Mouse (Mus musculus): ENCODE data around the gene Pgap2. TPM values are rescaled to one million over a fixed set of nuclear protein-coding genes. Genes with fewer than 3 reads are reported as not detected.

Gene Pgap2
- polyA plus RNA-seq, 1 experiment: 304 TPM

- H3K27me3 ChIP-seq (ENCODE audit: control insufficient read depth, insufficient read depth, low read length): no peaks in the 10 kb centered on the region
- no peak overlapping the region; the same call in 1 of the 2 replicates for H3K27ac ChIP-seq (ENCODE audit: control insufficient read depth, insufficient read depth, low read depth, low read length)
- TF ChIP-seq POLR2A (IDR thresholded peaks at IDR 0.05; ENCODE audit: control insufficient read depth, low read depth, low read length): no peak
- TF ChIP-seq CTCF (IDR thresholded peaks at IDR 0.05; ENCODE audit: control insufficient read depth, insufficient read depth, insufficient replicate concordance, low read depth, low read length): no peak
- H3K4me3 ChIP-seq (ENCODE audit: control insufficient read depth, low read depth, low read length): peak overlapping the region; percentile 79
- H3K36me3 ChIP-seq (ENCODE audit: control insufficient read depth, insufficient read depth, low read length): no peaks in the 10 kb centered on the region
- H3K4me1 ChIP-seq (ENCODE audit: control insufficient read depth, insufficient read depth, low read length): peaks cover 26% of the 10 kb centered on the region
Measured at GRCm38 (mm10) chr7:102248691-102249404, 38.8 kb downstream of the Pgap2 start.

GRCm38 (mm10) chr7:102249531-102249895 lies 39.5 kb downstream of the Pgap2 start:
- Histone ChIP-seq H3K27ac (ENCODE audit: control insufficient read depth, insufficient read depth, low read depth, low read length) (peak overlapping the region; percentile 21; the same call in 1 of the 2 replicates), H3K27me3 (ENCODE audit: control insufficient read depth, insufficient read depth, low read length) (no peaks in the 10 kb centered on the region), H3K4me1 (ENCODE audit: control insufficient read depth, insufficient read depth, low read length) (peaks cover 22% of the 10 kb centered on the region), H3K4me3 (ENCODE audit: control insufficient read depth, low read depth, low read length) (peak overlapping the region; percentile 79), H3K36me3 (ENCODE audit: control insufficient read depth, insufficient read depth, low read length) (no peaks in the 10 kb centered on the region)
- TF ChIP-seq CTCF (IDR thresholded peaks at IDR 0.05; ENCODE audit: control insufficient read depth, insufficient read depth, insufficient replicate concordance, low read depth, low read length) (no peak), POLR2A (IDR thresholded peaks at IDR 0.05; ENCODE audit: control insufficient read depth, low read depth, low read length) (no peak)

DNA sequence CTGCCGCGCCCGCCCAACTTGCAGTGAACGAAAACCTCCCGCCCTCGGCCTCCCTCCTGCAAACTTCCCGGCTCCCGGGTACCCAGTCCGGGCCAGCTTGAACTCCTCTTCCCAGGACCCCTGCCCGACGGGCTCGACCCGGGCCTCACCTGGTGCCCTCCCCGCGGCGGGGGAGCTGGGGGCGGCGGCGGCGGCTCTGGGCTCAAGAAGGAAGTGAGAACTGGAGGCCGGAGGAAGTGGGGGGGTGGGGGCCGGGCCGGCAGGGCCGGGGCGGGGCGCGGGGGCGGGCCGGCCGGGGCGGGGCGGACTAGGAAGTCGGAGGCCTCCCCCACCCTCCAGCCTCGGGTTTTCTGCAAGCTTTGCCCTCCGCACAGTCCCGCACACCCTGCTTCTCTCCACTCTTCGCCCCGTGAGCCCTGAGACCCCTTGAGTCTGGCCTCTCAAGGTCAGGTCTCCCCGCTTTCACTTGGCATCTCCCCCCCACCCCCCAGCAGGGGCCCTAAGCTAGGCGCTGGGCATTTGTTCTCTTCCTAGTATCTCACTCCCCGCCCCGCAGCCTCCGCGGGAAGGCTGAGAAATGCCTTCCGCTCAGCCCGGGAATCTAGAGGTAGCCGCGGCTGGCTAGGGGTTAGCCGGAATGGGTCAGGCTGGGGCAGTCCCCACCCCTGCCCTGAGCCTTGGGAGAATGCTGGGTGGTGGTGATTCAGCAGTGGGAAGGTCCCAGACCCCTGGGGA lies 40.1 kb downstream of the Pgap2 start:
- Histone ChIP-seq H3K4me1 (ENCODE audit: control insufficient read depth, insufficient read depth, low read length) (peaks cover 22% of the 10 kb centered on the region), H3K36me3 (ENCODE audit: control insufficient read depth, insufficient read depth, low read length) (no peaks in the 10 kb centered on the region), H3K27ac (ENCODE audit: control insufficient read depth, insufficient read depth, low read depth, low read length) (peak overlapping the region; percentile 81), H3K4me3 (ENCODE audit: control insufficient read depth, low read depth, low read length) (peak overlapping the region; percentile 82), H3K27me3 (ENCODE audit: control insufficient read depth, insufficient read depth, low read length) (no peaks in the 10 kb centered on the region)
- TF ChIP-seq POLR2A (IDR thresholded peaks at IDR 0.05; ENCODE audit: control insufficient read depth, low read depth, low read length) (peak; percentile 74), CTCF (IDR thresholded peaks at IDR 0.05; ENCODE audit: control insufficient read depth, insufficient read depth, insufficient replicate concordance, low read depth, low read length) (no peak)

DNA sequence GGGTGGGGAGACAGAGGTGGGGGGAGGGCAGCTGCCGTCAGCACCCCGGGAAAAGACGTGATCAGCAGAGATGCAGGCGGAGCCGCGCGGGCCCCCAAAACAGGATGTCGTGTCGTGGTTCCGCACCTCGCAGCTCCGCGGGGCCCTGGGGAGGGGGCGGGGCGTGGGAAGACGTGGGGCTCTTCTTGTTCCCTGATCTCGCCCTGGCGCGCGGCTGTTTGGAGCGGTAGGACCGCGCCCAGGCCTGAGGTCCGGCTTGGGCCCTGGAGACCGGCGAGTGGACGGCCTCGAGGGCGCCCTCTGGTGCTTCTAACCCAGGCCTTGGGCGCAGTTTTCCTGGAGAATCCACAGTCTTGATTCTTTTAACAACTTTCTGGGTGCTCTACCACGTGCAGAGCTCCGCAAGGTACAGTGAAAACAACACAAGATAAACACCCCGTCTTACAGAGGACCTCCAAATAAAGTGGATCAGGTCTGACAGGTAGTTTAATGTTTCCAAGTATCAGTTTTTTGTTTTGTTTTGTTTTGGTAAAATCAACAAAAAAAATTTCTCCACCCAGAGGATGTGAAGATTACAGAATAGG lies 40.7 kb downstream of the Pgap2 start:
- TF ChIP-seq CTCF (IDR thresholded peaks at IDR 0.05; ENCODE audit: control insufficient read depth, insufficient read depth, insufficient replicate concordance, low read depth, low read length) (peak; percentile 48; the same call in 1 of the 2 replicates), POLR2A (IDR thresholded peaks at IDR 0.05; ENCODE audit: control insufficient read depth, low read depth, low read length) (no peak)
- H3K27ac ChIP-seq (ENCODE audit: control insufficient read depth, insufficient read depth, low read depth, low read length): peak overlapping the region; percentile 81

DNA sequence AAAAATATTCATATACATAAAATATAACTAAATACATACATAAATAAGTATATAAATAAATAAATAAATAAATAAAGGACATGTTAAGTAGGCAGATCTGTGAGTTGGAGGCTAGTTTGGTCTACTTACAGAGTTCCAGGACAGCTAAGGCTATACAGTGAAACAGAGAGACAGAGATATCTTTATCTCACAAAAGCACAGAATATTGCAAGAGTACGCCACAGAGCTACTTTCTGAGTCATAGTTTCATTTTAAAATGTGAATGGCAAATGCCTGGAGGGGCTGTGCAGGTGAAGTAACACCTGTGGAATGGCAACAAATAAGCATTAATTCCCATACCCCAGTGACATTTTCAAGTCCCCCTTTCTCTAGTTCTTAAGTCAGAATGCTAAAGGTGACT lies 43.6 kb downstream of the Pgap2 start:
- no peaks in the 10 kb centered on the region for H3K27me3 ChIP-seq (ENCODE audit: control insufficient read depth, insufficient read depth, low read length)
- TF ChIP-seq CTCF (IDR thresholded peaks at IDR 0.05; ENCODE audit: control insufficient read depth, insufficient read depth, insufficient replicate concordance, low read depth, low read length): no peak
- no peak for TF ChIP-seq POLR2A (IDR thresholded peaks at IDR 0.05; ENCODE audit: control insufficient read depth, low read depth, low read length)
- peaks cover 7% of the 10 kb centered on the region for H3K4me1 ChIP-seq (ENCODE audit: control insufficient read depth, insufficient read depth, low read length)
- H3K4me3 ChIP-seq (ENCODE audit: control insufficient read depth, low read depth, low read length): no peak overlapping the region
- H3K36me3 ChIP-seq (ENCODE audit: control insufficient read depth, insufficient read depth, low read length): no peaks in the 10 kb centered on the region
- H3K27ac ChIP-seq (ENCODE audit: control insufficient read depth, insufficient read depth, low read depth, low read length): no peak overlapping the region

More for the DNA sequence above, 40.7 kb downstream of the Pgap2 start:
- Histone ChIP-seq H3K36me3 (ENCODE audit: control insufficient read depth, insufficient read depth, low read length) (no peaks in the 10 kb centered on the region), H3K4me3 (ENCODE audit: control insufficient read depth, low read depth, low read length) (peak overlapping the region; percentile 82), H3K4me1 (ENCODE audit: control insufficient read depth, insufficient read depth, low read length) (peaks cover 21% of the 10 kb centered on the region), H3K27me3 (ENCODE audit: control insufficient read depth, insufficient read depth, low read length) (no peaks in the 10 kb centered on the region)

GRCm38 (mm10) chr7:102255954-102256353 lies 45.9 kb downstream of the Pgap2 start, which contains the start of gene Rhog:
TSS of gene Rhog (minus strand) at chr7:102256054.
- no peak within 1 kb of the TSS for H3K27ac ChIP-seq (ENCODE audit: control insufficient read depth, insufficient read depth, low read depth, low read length)
- TF ChIP-seq CTCF (IDR thresholded peaks at IDR 0.05; ENCODE audit: control insufficient read depth, insufficient read depth, insufficient replicate concordance, low read depth, low read length): no peak
- TF ChIP-seq POLR2A (IDR thresholded peaks at IDR 0.05; ENCODE audit: control insufficient read depth, low read depth, low read length): no peak
- peaks cover 2% of the 10 kb centered on the region; the same call in 1 of the 2 replicates for H3K4me1 ChIP-seq (ENCODE audit: control insufficient read depth, insufficient read depth, low read length)
- H3K4me3 ChIP-seq (ENCODE audit: control insufficient read depth, low read depth, low read length): no peak within 1 kb of the TSS
- no peaks in the 10 kb centered on the region for H3K36me3 ChIP-seq (ENCODE audit: control insufficient read depth, insufficient read depth, low read length)
- no peaks in the 10 kb centered on the region for H3K27me3 ChIP-seq (ENCODE audit: control insufficient read depth, insufficient read depth, low read length)

DNA sequence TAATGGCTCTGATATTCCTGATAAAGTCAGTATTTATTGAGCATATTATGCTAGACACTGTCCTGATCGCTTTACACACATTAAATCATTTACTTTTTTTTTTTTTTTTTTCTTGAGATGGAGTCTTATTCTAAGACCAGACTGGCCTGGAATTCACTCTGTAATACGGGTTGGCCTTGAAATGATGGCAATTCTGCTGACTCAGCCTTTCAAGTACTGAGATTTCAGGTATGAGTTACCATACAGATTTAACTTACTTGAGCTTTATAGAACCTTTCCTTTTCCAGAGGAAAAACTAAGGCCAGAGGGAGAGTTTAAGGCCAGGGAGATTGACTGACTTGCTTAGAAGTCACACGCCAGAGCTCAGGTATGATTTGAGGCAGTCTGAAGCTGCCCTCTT lies 46.6 kb downstream of the Pgap2 start:
- no peaks in the 10 kb centered on the region for H3K36me3 ChIP-seq (ENCODE audit: control insufficient read depth, insufficient read depth, low read length)
- no peak overlapping the region for H3K27ac ChIP-seq (ENCODE audit: control insufficient read depth, insufficient read depth, low read depth, low read length)
- TF ChIP-seq CTCF (IDR thresholded peaks at IDR 0.05; ENCODE audit: control insufficient read depth, insufficient read depth, insufficient replicate concordance, low read depth, low read length) (no peak), POLR2A (IDR thresholded peaks at IDR 0.05; ENCODE audit: control insufficient read depth, low read depth, low read length) (no peak)

More for the DNA sequence above, 46.6 kb downstream of the Pgap2 start:
- H3K4me3 ChIP-seq (ENCODE audit: control insufficient read depth, low read depth, low read length): no peak overlapping the region
- H3K27me3 ChIP-seq (ENCODE audit: control insufficient read depth, insufficient read depth, low read length): no peaks in the 10 kb centered on the region
- no peaks in the 10 kb centered on the region for H3K4me1 ChIP-seq (ENCODE audit: control insufficient read depth, insufficient read depth, low read length)
